Mouse (Mus musculus) activated CD4-positive, CD25-positive, alpha-beta regulatory T cell, adult 4 months (primary cell): Measurements from ENCODE around the gene Casp1. TPM values are rescaled to one million over a fixed set of nuclear protein-coding genes. Genes with fewer than 3 reads are reported as not detected.

Source experiments
- polyA plus RNA-seq, 2 experiments: library from polyadenylated mRNA; unstranded; fragments of 100-300 nt; shearing (Covaris generic); gene quantifications; one replicate each; pipeline ENCODE4 v1.2.1; 2017

Casp1 gene
- polyA plus RNA-seq, 2 experiments from 2014 or later: 120 to 131 TPM

Other genes starting within 250 kb of the Casp1 start
- gene Casp4, start 10.3 kb downstream of the Casp1 start, polyA plus RNA-seq: 100 to 1,000 TPM; 144 to 165 TPM
- gene Casp12, start 46.9 kb downstream of the Casp1 start, polyA plus RNA-seq: under 1 TPM in 1 of 2 experiments, not detected in 1; 0.38 TPM